Mouse (Mus musculus) midbrain, embryonic 10.5 days (tissue): ENCODE data around the gene Acsm2. TPM values are rescaled to one million over a fixed set of nuclear protein-coding genes. Genes with fewer than 3 reads are reported as not detected.

Experiments
- DNase-seq: peaks from one replicate; pipeline ENCODE4 v3.0.0-alpha.2; 2017; ENCODE audit warnings: low spot score
- H3K27ac ChIP-seq: fragments of 300-500 bp; sonication (generic); replicated peaks from 2 replicates; pipeline ENCODE4 v1.5.1; 2016; ENCODE audit warnings: mild to moderate bottlenecking
- H3K27me3 ChIP-seq: fragments of 300-500 bp; sonication (generic); 2 replicates; pipeline ENCODE4 v1.6.1; 2016; ENCODE audit warnings: low read depth, mild to moderate bottlenecking; ENCODE audit not compliant: poor library complexity, severe bottlenecking
- H3K36me3 ChIP-seq: fragments of 300-500 bp; sonication (generic); 2 replicates; pipeline ENCODE4 v1.6.1; 2016; ENCODE audit warnings: mild to moderate bottlenecking, moderate library complexity
- H3K4me1 ChIP-seq: fragments of 300-500 bp; sonication (generic); 2 replicates; pipeline ENCODE4 v1.6.1; 2016
- H3K4me3 ChIP-seq: fragments of 300-500 bp; sonication (generic); 2 replicates; pipeline ENCODE4 v1.5.1; 2016; ENCODE audit warnings: mild to moderate bottlenecking, moderate library complexity
- H3K9me3 ChIP-seq: fragments of 300-500 bp; sonication (generic); replicated peaks from 2 replicates; pipeline ENCODE4 v1.6.1; 2016; ENCODE audit warnings: mild to moderate bottlenecking
- WGBS: fragments of 180-500 bp; shearing (Covaris S2); methylation state at CpG from one replicate; pipeline ENCODE4 v1.1.7; 2016; 5-methylcytosine and 5-hydroxymethylcytosine counted together
- polyA plus RNA-seq: library from polyadenylated mRNA; unstranded; fragments of >200 nt; fragmentation: Nextera tagmentation; extraction: Ambion mirVana; gene quantifications from 2 replicates; pipeline ENCODE4 v1.2.1, GENCODE M21; 2016

The Acsm2 gene
- polyA plus RNA-seq, 1 experiment from 2014 or later = not detected

DNA sequence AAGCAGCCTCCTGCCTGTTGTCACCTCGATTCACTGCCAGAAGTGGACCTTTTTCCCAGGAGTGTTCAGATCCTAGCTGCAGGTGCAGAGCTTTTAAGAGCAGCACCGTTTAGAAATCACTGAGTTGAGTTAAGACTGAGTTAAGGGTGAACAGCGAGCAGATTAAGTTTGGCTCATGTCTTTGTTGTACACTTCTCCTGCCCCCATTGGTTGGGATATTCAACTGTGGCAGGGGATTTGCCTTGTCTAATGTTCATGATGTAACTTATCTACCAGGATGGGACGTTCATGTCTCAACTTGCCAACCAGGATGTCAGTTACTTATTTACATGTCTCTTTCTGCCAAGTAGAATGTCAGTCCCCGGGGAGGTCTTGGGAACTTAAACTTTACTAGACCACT is 88.2 kb downstream of the Acsm2 start:
- no peak overlapping the region for H3K4me3 ChIP-seq
- DNase-seq = no peak
- no peak overlapping the region for H3K27ac ChIP-seq
- no peaks in the 10 kb centered on the region for H3K27me3 ChIP-seq
- H3K9me3 ChIP-seq = no peaks in the 10 kb centered on the region
- H3K36me3 ChIP-seq = no peaks in the 10 kb centered on the region
- no peaks in the 10 kb centered on the region for H3K4me1 ChIP-seq
- WGBS = 82% methylated on average over 5 of the region's 5 CpGs

Other genes with a start within 250 kb of the Acsm2 start
- not detected in 2 replicates for gene Gp2, start 95.1 kb upstream of the Acsm2 start, polyA plus RNA-seq
- gene Umod, start 75.1 kb upstream of the Acsm2 start, polyA plus RNA-seq = not detected in 2 replicates
- not detected in 2 replicates for gene Acsm5, start 34.9 kb upstream of the Acsm2 start, polyA plus RNA-seq
- gene Pdilt, start 30.9 kb upstream of the Acsm2 start, polyA plus RNA-seq = 0.06 TPM in 1 of 2 replicates, not detected in the other
- gene Acsm1, start 52.7 kb downstream of the Acsm2 start, polyA plus RNA-seq = not detected in 2 replicates
- not detected in 2 replicates for gene Acsm4, start 135.7 kb downstream of the Acsm2 start, polyA plus RNA-seq
- 103 TPM in 2 replicates for gene Thumpd1, start 166.5 kb downstream of the Acsm2 start, polyA plus RNA-seq
- gene Acsm3, start 206.6 kb downstream of the Acsm2 start, polyA plus RNA-seq = 0.10 and 0.19 TPM in 2 replicates
- gene Rexo5, start 239.7 kb downstream of the Acsm2 start, polyA plus RNA-seq = 28.0 and 31.2 TPM in 2 replicates
- gene Eri2, start 239.7 kb downstream of the Acsm2 start, polyA plus RNA-seq = 34.5 and 34.8 TPM in 2 replicates